Mouse (Mus musculus) testis, adult 2 months (tissue): Measurements from ENCODE around the gene Fbxl13.

Source experiments
- CTCF ChIP-seq: fragments of 200-500 bp; IDR thresholded peaks from 2 replicates; pipeline ENCODE4 v1.5.1; 2012; ENCODE audit warnings: low read depth, mild to moderate bottlenecking, inconsistent platforms, low read length, moderate library complexity; ENCODE audit not compliant: control insufficient read depth, insufficient read depth, insufficient replicate concordance
- POLR2A ChIP-seq: fragments of 200-500 bp; IDR thresholded peaks from 2 replicates; pipeline ENCODE4 v1.6.1; 2012; ENCODE audit warnings: low read depth, mild to moderate bottlenecking, inconsistent platforms, low read length, moderate library complexity; ENCODE audit not compliant: control insufficient read depth

GRCm38 (mm10) chr5:21593201-21593709 lies 52.2 kb downstream of the Fbxl13 start:
- no peak for TF ChIP-seq POLR2A
- TF ChIP-seq CTCF: no peak
